Mouse (Mus musculus): ENCODE data around the gene Fgd2. TPM values are rescaled to one million over a fixed set of nuclear protein-coding genes. Genes with fewer than 3 reads are reported as not detected.
"Not testable (repeated sequence)": the region's sequence is repeated elsewhere in the genome, so short reads cannot be mapped to it uniquely, and the experiment has no call there.

The Fgd2 gene
- polyA plus RNA-seq, 1 experiment from 2014 or later = 5.6 TPM

GRCm38 (mm10) chr17:29391280-29391679 is 30.6 kb downstream of the Fgd2 start:
- no peak overlapping the region for H3K4me2 ChIP-seq
- WGBS = 88% methylated on average over 8 of the region's 8 CpGs
- no peaks in the 10 kb centered on the region for H3K4me1 ChIP-seq (replicated peaks)
- ATAC-seq (ENCODE audit: insufficient number of reproducible peaks, insufficient read depth, low FRiP score, low TSS enrichment, low read depth) = no peak
- peaks cover 3% of the 10 kb centered on the region; the same call in 1 of the 2 replicates for H3K27me3 ChIP-seq
- H3K36me3 ChIP-seq = no peaks in the 10 kb centered on the region
- no peak overlapping the region for H3K4me3 ChIP-seq (replicated peaks)
- H3K27ac ChIP-seq = no peak overlapping the region
- H3K9ac ChIP-seq (replicated peaks) = no peak overlapping the region
- H3K9me3 ChIP-seq = no peaks in the 10 kb centered on the region

- WGBS = 75% methylated on average over 14 of the region's 14 CpGs
- no peak overlapping the region for H3K4me2 ChIP-seq
- no peak for ATAC-seq (ENCODE audit: insufficient number of reproducible peaks, insufficient read depth, low FRiP score, low TSS enrichment, low read depth)
- H3K4me3 ChIP-seq (replicated peaks) = no peak overlapping the region
- no peaks in the 10 kb centered on the region for H3K9me3 ChIP-seq
- no peak overlapping the region for H3K27ac ChIP-seq
- H3K36me3 ChIP-seq = no peaks in the 10 kb centered on the region
- H3K4me1 ChIP-seq (replicated peaks) = peaks cover 16% of the 10 kb centered on the region
- H3K9ac ChIP-seq (replicated peaks) = no peak overlapping the region
- H3K27me3 ChIP-seq = peaks cover 3% of the 10 kb centered on the region; the same call in 1 of the 2 replicates
These were observed 32.8 kb downstream of the Fgd2 start for GRCm38 (mm10) chr17:29393335-29394089.

- H3K4me3 ChIP-seq (replicated peaks) = no peak overlapping the region
- H3K9me3 ChIP-seq = no peaks in the 10 kb centered on the region
- H3K27ac ChIP-seq = no peak overlapping the region
- peaks cover 3% of the 10 kb centered on the region; the same call in 1 of the 2 replicates for H3K27me3 ChIP-seq
- no peak overlapping the region for H3K4me2 ChIP-seq
- no peak overlapping the region for H3K9ac ChIP-seq (replicated peaks)
- no peaks in the 10 kb centered on the region for H3K36me3 ChIP-seq
- 64% methylated on average over 9 of the region's 9 CpGs for WGBS
- peaks cover 23% of the 10 kb centered on the region for H3K4me1 ChIP-seq (replicated peaks)
- no peak for ATAC-seq (ENCODE audit: insufficient number of reproducible peaks, insufficient read depth, low FRiP score, low TSS enrichment, low read depth)
These were observed 33.5 kb downstream of the Fgd2 start for GRCm38 (mm10) chr17:29394106-29394760.

GRCm38 (mm10) chr17:29394761-29395160 is 34.0 kb downstream of the Fgd2 start:
- WGBS = 77% methylated on average over 2 of the region's 2 CpGs
- not testable (repeated sequence) for H3K27me3 ChIP-seq; H3K27ac ChIP-seq; H3K9ac ChIP-seq (replicated peaks); H3K4me3 ChIP-seq (replicated peaks); H3K36me3 ChIP-seq; H3K4me2 ChIP-seq; H3K9me3 ChIP-seq; ATAC-seq (ENCODE audit: insufficient number of reproducible peaks, insufficient read depth, low FRiP score, low TSS enrichment, low read depth)
- H3K4me1 ChIP-seq (replicated peaks) = peaks cover 28% of the 10 kb centered on the region

- no peaks in the 10 kb centered on the region for H3K9me3 ChIP-seq
- no peak overlapping the region for H3K27ac ChIP-seq
- no peak for ATAC-seq (ENCODE audit: insufficient number of reproducible peaks, insufficient read depth, low FRiP score, low TSS enrichment, low read depth)
- WGBS = 64% methylated on average over 7 of the region's 7 CpGs
- H3K27me3 ChIP-seq = peaks cover 3% of the 10 kb centered on the region; the same call in 1 of the 2 replicates
- H3K9ac ChIP-seq (replicated peaks) = no peak overlapping the region
- no peaks in the 10 kb centered on the region for H3K36me3 ChIP-seq
- H3K4me2 ChIP-seq = no peak overlapping the region
- H3K4me1 ChIP-seq (replicated peaks) = peaks cover 28% of the 10 kb centered on the region
- H3K4me3 ChIP-seq (replicated peaks) = no peak overlapping the region
These were observed 34.7 kb downstream of the Fgd2 start for GRCm38 (mm10) chr17:29395381-29395780.

- no peak overlapping the region for H3K4me2 ChIP-seq
- H3K9ac ChIP-seq (replicated peaks) = no peak overlapping the region
- no peaks in the 10 kb centered on the region for H3K36me3 ChIP-seq
- H3K4me1 ChIP-seq (replicated peaks) = peaks cover 28% of the 10 kb centered on the region
- no peak overlapping the region for H3K4me3 ChIP-seq (replicated peaks)
- peaks cover 3% of the 10 kb centered on the region; the same call in 1 of the 2 replicates for H3K27me3 ChIP-seq
- 60% methylated on average over 6 of the region's 6 CpGs for WGBS
- H3K27ac ChIP-seq = no peak overlapping the region
- no peak for ATAC-seq (ENCODE audit: insufficient number of reproducible peaks, insufficient read depth, low FRiP score, low TSS enrichment, low read depth)
- H3K9me3 ChIP-seq = no peaks in the 10 kb centered on the region
These were observed 35.5 kb downstream of the Fgd2 start for GRCm38 (mm10) chr17:29396056-29396799.

- H3K9ac ChIP-seq (replicated peaks) = no peak overlapping the region
- 20% methylated on average over 6 of the region's 6 CpGs for WGBS
- H3K27ac ChIP-seq = peak overlapping the region; percentile 90; the same call in 1 of the 2 replicates
These were observed 36.1 kb downstream of the Fgd2 start for GRCm38 (mm10) chr17:29396821-29397242.

GRCm38 (mm10) chr17:29397480-29398433 is 37.0 kb downstream of the Fgd2 start:
- 0 out of 2 replicates have a peak, but pooled peaks have one; percentile 40 for ATAC-seq (ENCODE audit: insufficient number of reproducible peaks, insufficient read depth, low FRiP score, low TSS enrichment, low read depth)
- Histone ChIP-seq H3K9ac (replicated peaks) (peak overlapping the region; percentile 57), H3K27me3 (peaks cover 3% of the 10 kb centered on the region; the same call in 1 of the 2 replicates), H3K36me3 (no peaks in the 10 kb centered on the region), H3K4me2 (peak overlapping the region; percentile 75), H3K27ac (peak overlapping the region; percentile 90), H3K9me3 (no peaks in the 10 kb centered on the region), H3K4me1 (replicated peaks) (peaks cover 28% of the 10 kb centered on the region), H3K4me3 (replicated peaks) (peak overlapping the region; percentile 35)
- under 1% methylated on average over 27 of the region's 27 CpGs for WGBS

More at GRCm38 (mm10) chr17:29396821-29397242, 36.1 kb downstream of the Fgd2 start:
- Histone ChIP-seq H3K4me3 (replicated peaks) (no peak overlapping the region), H3K9me3 (no peaks in the 10 kb centered on the region), H3K27me3 (peaks cover 3% of the 10 kb centered on the region; the same call in 1 of the 2 replicates), H3K4me2 (peak overlapping the region; percentile 35), H3K36me3 (no peaks in the 10 kb centered on the region), H3K4me1 (replicated peaks) (peaks cover 28% of the 10 kb centered on the region)
- peak; percentile 61; the same call in 1 of the 2 replicates for ATAC-seq (ENCODE audit: insufficient number of reproducible peaks, insufficient read depth, low FRiP score, low TSS enrichment, low read depth)

- Histone ChIP-seq H3K4me3 (replicated peaks) (peak overlapping the region; percentile 35), H3K4me1 (replicated peaks) (peaks cover 28% of the 10 kb centered on the region), H3K9ac (replicated peaks) (peak overlapping the region; percentile 57), H3K4me2 (peak overlapping the region; percentile 75), H3K36me3 (no peaks in the 10 kb centered on the region), H3K27ac (peak overlapping the region; percentile 90), H3K9me3 (no peaks in the 10 kb centered on the region), H3K27me3 (peaks cover 3% of the 10 kb centered on the region; the same call in 1 of the 2 replicates)
- 7% methylated on average over 17 of the region's 17 CpGs for WGBS
- ATAC-seq (ENCODE audit: insufficient number of reproducible peaks, insufficient read depth, low FRiP score, low TSS enrichment, low read depth) = no peak
These were observed 37.8 kb downstream of the Fgd2 start for GRCm38 (mm10) chr17:29398434-29399026.
